Mouse (Mus musculus): ENCODE results near the gene Amdhd2.

The Amdhd2 gene

DNA sequence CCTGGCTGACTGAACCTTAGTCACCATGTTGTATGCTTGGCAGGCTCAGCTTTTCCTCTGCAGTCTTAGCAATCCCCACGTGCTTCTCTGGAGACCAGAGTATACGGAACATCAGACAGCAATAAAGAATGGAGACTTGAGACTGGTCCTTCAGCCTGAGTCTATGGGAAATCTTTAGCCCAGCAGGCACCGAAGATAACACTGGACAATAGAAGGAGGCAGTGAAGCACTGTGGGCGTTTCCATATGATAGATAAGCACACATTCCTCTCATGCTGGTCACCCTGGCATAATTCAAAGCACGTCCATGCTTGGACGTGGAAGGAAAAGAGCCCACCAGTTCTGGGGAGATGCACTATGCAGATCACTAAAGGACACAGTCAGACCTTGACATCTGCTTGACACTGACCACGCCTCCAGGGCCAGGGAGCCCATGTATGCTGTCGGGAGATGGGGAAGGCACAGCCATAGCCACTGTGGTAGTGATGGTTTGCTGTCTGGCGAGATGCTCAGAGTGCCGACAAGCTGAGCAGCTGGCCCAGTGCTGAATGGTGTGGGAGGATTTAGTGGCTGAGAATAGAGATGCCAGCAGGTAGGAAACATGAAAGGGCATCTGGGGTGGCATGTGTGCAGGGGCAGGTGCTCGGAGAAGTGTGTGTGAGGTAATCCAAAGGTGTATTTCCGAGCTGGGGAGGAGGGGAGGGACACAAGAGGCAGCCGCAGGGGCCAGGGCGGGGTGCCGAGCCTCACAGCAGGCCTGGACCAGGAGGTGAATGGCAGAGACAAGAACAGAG is 33.7 kb upstream of the Amdhd2 start:
- no peak for DNase-seq (ENCODE audit: low read depth, low spot score)

DNA sequence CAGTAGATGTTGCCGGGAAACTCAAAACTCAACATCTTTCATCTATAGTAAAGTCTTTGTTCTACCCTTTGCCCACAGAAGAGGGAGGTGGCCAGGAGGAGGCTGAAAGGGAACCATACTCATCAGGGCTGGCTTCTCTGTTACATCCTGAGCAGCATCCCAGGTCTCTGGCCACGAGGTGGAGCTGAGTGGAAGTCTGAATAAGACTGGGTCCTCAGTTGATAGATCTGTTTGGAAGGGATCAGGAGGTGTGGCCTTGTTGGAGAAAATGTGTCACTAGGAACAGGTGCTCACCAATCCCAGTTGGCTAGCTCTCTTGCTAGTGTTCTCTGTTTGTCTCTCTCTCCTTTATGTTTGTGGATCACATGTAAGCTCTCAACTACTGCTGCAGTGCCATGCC is 31.8 kb upstream of the Amdhd2 start:
- DNase-seq (ENCODE audit: low read depth, low spot score): peak; percentile 40

DNA sequence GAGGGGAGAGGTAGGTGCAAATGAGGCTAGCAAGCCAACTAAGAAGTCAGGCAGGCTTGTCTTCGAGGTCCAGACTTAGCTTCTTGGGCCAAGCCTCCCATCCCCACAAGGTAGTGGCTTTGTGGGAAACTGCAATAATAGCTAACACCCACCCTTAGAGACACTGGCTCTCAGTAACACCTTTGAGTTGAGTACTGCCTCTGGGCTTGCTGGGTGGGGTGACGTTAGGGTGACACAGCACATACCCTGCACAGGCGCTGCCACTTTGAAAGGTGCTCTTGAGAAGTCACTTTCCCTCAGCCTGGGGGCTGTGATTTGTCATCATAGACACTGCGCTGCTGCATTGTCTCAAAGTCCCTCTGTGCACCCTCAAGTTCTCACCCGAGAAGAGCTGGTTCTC is 30.2 kb upstream of the Amdhd2 start:
- peak; percentile 51 for DNase-seq (ENCODE audit: low read depth, low spot score)

DNA sequence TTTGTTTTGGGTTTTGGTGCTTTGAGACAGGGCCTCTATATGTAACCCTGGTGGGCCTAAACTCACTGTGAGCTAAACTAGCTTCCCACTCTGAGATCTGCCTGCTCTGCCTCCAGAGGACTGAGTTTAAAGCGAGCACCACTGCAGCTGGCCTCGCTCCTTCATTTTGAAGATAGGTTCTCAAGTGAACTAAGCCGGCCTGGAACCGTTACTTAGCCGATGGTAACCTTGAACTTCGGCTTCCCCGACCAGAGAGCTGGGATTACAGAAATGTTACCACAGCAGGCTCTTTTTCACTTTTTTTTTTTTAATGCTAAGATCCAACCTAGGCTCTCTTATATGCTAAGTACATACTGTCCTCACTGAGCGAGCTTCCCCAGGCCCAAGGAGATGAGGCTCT is 29.7 kb upstream of the Amdhd2 start:
- DNase-seq (ENCODE audit: low read depth, low spot score): peak; percentile 30

DNA sequence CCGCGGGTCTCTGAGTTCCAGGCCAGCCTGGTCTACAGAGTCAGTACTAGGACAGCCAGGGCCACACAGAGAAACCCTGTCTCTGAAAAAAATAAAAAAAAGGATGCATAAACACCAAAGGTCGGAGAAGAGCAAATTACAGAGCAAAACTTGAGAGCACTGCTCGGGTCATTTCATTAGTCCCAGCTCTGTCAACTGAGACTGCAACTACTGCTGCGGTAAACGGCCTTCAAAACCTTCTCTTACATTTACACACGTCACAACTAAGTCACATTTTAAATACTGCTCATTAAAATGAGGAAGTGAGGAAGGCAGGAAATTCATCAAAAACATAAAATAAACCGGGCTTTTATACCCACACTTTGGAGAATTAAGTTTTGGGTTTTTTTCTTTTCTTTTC is 29.3 kb upstream of the Amdhd2 start:
- DNase-seq (ENCODE audit: low read depth, low spot score): no peak

DNA sequence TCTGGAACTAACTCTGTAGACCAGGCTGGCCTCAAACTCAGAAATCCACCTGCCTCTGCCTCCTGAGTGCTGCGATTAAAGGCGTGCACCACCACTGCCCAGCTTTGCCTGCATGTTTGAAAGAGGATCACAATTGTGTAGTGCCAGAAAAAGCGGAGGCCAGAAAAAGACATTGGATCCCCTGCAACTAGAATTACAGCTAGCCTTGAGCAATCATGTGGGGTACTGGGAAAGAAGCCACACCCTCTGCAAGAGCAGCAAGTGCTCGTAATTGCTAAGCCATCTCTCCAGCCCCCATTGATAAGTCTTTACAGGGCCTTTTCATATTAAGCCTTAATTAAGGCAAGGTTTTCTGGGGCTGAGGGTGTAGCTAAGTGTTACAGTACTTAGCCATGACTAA is 27.9 kb upstream of the Amdhd2 start:
- DNase-seq (ENCODE audit: low read depth, low spot score): no peak

DNA sequence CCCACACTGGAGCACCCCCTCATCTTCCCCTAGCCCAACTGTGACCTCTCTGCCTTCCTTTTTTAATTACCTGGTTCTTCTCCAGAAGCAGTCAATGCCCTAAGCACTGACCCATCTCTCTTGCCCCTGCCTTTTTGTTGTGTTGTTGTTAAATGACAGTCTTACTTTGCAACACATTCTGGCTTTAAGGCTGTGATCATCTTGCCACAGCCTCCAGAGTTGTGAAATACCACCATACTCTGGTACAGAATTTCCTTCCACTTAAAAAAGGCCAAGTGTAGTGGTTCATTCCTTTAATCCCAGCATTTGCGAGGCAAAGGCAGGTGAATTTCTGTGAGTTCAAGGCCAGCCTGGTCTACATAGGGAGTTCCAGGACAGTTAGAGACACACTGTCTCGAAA is 27.4 kb upstream of the Amdhd2 start:
- no peak for DNase-seq (ENCODE audit: low read depth, low spot score)

DNA sequence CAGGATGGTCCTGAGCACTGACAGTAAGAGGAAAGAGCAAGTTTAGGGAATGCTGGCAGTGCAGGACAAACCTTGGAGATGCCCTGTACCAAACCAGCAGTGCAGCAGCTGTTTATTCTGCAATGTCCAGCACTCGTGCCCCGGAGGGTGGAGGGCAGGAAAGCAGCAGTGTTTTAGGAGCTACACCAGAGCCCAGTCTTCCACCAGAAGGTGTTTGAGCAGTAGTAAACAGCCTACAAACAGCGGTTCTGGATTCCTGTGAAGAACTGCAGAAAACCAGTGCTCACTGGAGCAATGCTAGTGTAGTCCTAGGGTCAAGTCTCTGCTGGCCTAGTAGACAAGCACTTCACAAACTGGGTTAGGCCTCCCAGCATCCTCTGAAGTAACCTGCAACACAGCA is 10.7 kb upstream of the Amdhd2 start:
- DNase-seq (ENCODE audit: low read depth, low spot score): no peak

DNA sequence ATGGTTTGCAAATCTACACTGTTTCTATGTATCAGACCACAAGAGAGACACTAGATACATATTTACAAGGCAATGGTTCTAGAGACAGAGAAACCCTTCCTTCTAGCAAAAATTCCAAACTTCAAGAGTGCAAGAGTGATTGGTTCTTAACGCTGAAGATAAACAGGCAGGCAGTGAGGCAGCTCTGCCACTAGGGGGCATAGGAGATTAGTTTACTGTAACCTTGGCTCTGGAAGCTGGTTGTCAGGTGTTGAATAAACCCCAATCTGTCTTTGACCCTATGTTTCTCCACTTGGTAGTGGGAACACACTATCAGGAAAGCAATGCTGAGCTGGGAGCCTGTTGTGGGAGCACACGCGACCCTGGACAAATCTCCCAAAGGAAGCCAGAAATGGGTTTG is 9.9 kb upstream of the Amdhd2 start:
- DNase-seq (ENCODE audit: low read depth, low spot score): peak; percentile 87

DNA sequence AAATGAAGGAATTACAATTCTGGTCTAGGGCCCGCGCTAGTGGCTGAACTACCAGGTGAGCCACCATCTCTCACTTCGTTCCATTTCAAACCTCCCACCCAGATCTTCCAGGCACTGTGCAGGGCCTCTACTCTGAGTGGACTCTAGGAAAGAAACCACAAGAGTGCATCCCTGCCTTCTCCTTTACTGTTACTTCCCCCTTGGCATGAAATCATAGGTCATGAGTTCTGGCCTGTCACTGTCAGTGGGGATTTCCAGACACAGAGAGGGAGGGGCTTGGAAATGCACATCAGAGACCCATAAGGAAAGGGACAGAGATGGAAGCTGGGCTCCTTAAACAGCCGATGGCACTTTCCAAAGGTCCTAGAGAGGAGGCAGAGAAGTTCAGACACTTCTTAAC is 8.2 kb upstream of the Amdhd2 start:
- no peak for DNase-seq (ENCODE audit: low read depth, low spot score)

DNA sequence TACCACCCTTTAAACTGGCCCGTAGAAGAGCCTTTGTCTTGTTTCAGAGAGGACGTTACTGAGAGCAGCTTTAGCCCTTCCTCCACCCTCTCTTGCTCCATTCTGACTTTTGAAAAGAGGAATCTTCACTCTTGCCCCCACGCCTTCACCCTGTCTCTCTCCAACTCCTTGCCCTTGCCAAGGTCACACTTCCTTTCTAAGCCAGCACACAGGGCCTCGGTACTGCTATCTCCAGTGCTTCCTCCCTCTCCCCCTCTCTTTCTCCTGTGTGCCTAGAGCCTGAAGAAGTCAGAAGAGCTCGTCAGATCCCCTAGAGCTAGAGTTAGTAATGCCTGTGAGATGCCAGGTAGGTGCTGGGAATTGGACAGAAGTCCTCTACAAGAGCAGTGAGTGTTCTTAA is 7.2 kb upstream of the Amdhd2 start:
- DNase-seq (ENCODE audit: low read depth, low spot score): peak; percentile 66

DNA sequence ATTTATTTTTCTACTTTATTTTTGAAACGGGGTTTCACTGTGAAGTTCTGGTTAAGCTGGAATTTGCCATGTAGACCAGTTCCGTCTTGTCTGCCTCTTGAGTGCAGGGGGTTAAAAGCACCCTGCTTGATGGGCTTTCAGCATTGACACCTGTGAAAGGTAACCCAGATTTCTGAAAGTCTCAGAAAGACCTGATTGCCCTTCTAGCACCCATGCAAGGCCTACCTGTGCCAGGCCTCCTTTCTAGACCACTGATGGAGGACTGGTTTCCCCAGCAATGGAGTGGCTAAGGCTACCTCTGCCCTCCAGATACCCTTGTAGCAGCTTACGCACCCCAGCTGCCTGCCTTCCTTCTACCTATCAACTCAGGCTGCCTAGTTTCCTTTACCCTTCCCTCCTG is 6.6 kb upstream of the Amdhd2 start:
- DNase-seq (ENCODE audit: low read depth, low spot score): no peak

DNA sequence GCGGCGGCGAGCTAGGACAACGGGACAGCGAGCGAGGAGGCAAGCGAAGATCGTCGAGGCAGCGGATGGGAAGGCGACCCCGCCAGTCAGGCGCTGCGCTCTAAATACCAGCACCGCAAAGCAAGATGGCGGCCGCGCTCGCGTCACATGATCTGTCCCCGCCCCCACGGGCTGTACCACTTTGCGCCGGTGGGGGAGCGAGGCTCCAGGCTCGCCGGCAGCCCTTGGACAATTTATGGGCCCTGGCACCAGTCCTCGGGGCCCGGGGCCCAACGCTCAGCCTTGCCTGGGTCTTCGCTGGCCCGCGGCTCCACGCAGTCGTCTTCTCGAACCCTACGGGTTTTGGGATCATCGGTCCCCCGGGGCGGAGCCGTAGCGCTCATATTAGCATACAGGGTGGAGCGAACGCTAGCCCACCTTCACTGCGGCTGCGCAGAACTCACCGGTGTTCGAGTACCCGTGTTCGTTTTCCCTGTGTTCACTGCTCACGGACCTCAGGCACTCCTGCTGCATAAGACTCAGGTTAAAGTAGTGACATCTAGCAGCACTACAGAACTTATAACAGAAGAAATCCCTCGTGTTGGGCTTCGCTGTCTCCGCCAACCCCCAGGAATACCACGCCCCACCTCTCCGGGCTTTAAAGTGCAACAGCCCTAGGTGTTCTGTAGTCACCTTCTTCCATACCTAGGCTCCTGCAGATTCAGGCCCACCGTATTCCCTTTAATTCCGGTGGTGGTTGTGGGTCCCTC is 5.9 kb upstream of the Amdhd2 start, which contains the start of gene Atp6v0c:
Gene Atp6v0c (minus strand): TSS at position 386 of the 749 bp plus-strand sequence.
- peak; percentile 97 for DNase-seq (ENCODE audit: low read depth, low spot score)

DNA sequence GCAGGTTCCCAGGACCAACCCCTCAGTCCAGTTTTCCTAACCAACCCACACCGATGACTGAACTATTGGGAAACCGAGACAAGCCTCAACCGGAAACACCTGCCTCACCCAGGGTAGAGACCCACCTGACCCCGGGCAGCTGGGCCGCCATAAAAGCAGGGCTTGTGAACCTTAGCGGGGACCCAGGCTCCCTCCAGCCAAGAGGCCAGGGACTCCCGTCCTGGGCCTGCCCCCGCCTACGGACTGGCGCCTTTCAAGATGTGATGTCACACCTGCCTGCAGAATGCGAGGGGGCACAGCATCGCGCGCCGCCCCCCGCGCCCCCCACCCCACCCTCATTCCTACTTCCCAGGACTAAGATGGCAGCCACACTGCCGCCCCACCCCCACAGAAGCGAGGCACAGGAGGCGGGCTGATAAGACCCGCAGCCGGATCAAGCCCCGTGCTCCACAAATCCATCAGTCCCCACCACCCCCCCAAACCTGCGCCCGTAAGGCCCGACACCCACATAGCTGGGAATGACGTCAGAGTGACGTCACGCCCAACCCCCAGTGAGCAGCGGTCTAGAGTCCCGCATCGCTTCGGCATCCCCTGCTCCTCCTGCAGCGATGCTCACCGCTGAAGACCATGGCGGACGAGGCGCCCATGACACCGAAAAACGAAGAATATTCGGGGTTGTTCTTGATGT is 5.2 kb upstream of the Amdhd2 start:
- peak; percentile 84 for DNase-seq (ENCODE audit: low read depth, low spot score)

DNA sequence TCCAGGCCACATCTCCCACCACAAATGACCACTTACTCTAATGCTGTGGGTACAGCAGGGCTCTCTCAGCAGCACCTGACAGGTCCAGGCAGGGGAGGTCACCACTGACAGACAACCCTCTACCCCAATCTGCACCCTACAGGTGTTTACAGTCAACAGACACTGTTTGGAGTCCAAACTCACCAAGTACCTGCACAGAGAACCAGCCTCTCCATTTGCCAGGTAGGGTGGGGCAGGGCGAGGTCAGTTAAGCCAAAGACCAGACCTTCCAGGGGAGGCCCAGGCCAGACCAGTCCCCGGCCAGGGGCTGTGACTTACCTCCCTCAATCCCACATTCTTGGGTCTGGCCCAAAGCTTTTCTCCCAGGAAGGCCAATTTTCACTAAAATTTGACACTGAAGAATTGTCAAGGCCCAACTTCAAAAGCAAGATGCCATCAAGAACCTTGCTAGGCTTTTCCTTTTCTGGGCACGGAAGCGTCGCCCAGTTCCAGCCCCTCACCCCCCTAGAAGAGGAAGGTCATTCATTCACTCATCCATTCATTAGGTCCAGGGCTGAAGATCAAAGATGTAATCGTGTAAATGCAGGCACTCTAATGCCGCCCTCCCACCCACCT is 4.4 kb upstream of the Amdhd2 start:
- DNase-seq (ENCODE audit: low read depth, low spot score): no peak

DNA sequence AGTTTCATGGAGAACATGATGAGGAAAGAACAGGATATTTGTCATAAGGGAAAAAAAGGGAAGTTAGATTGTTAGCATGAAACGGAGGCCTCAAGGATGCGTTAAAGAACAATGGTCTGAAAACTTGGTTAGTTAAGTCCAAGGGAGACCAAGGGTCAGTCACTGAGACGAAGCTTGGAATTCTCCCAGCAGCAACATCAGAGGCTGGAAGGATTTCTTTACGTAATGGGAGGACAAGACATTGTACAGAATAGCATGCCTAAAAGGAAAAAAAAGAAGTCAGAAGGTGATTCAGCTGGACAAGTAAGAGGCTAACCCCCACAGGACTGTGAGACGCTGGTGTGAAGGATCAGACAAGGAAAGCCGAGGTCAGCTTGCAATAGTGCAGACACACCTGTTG is 3.6 kb upstream of the Amdhd2 start:
- no peak for DNase-seq (ENCODE audit: low read depth, low spot score)

DNA sequence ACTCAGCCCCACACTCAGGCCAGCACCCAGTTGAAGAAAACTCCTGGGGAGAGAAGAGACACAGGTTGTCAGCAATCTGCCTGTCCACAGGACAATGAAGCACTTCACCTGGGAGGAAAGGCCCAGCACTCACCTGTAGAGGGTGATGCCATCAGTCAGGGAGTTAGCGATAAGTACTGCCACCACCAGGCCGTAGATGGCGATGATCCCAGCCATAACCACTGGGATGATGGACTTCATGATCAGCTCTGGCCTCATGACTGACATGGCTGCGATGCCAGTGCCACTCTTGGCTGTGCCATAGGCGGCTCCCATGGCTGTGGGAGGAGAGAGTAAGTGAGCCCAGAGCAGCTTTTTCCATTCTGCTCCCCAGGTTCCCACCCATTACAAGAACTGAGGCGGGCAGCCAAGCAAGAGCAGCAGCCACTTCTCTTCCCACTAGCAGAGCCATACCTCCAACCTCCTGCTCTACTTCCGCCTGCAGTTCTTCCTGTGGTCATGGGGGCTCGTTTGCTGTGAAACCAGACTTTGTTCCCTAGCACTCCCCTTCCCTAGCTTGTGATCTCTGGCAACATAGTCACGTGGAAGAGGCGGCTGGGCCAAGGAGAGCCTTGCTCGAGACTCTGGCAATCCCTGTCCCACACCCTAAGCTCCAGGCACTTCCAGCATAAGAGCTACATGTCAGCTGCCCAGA is 1.1 kb upstream of the Amdhd2 start:
- peak; percentile 53 for DNase-seq (ENCODE audit: low read depth, low spot score)

DNA sequence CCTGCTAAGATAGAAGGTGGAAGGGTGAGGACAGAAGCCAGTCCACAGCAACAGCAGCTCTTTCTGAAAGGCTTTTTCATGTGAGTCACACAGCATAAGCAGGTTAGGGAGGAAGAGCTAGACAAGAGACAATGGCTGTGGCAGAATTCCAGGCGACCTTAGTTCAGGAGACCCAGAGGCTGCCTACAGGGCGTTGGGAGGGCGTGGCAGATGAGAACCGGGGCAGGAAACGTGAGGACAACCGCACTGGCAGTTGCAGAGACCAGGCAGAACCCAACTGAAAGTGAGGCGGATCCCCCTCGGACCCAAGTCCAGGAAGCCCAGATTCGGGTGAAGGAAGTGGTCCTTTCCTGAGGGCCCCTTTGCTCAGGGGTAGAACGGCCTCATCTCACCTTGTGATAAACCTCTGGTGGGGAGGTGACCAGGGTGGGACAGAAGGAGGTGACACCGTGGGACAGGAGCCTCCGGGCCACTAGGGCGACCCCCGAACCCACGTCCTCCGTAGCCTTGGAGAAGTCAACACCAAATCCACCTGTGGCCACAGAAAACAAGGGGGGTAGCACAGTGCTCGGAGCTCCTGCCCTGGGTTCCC is 886 bp downstream of the Amdhd2 start:
- DNase-seq (ENCODE audit: low read depth, low spot score): peak; percentile 70

DNA sequence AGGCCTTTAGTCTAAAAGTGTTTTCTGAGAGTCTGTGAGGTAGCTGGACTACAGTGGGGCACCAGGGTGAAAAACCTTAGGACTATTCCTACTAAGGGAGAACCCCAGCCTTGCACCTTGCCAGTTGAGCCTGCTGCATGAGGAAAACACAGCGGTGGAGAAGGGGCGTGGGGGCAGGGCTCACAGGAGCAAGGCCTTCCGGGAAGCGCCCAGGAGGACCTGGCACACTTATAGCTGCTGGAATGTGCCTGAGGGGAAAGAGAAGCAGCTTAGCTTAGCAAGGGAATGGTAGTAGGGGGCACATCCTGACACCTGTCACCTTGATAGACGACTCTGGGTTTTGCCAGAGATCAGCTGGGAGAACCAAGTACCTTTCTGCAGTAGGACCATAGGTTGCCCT is 2.1 kb downstream of the Amdhd2 start:
- DNase-seq (ENCODE audit: low read depth, low spot score): peak; percentile 67

DNA sequence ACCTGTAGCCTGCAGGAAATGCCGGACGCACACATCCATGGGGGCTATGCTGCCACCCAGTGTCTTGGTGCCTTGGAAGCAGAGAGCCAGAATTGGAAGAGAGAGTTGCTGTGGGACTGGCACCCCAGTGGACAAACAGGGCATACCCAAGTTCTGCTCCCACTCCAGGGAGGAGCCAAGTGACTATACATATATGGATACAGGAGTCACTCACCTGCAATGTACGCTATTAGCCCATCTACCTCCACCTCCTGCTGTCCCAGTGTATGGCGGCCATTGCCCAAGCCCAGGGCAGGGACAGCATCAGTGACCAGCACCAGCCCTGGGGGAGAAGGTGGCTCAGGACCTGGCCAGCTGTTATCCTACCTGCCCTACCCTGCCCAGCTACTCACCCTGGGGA is 6.0 kb downstream of the Amdhd2 start:
- no peak for DNase-seq (ENCODE audit: low read depth, low spot score)

DNA sequence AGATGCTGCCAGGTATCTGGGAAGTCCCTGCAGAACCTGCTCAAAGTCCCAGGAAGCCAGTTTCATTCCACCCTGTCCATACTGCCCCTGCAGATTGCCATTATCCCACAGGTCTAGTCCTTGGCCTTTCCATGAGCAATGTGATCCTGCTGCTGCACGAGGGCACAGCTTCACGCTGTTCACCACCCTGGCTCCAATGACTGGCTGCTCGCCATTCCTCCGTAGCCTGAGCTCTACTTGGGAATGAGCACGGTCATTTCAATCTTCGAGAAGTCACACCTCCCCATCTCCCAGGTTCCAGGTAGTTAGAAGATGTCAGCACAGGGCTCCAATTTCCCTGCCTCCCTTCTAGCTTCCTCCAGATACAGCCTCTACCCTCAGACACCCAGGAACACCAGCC is 6.4 kb downstream of the Amdhd2 start:
- DNase-seq (ENCODE audit: low read depth, low spot score): no peak

Measured in ZHBTc4 (cell line).